Mouse (Mus musculus) megakaryocyte, embryonic 14.5 days (primary cell): ENCODE measurements at regions not wholly inside any gene's neighbourhood (a gene's known extent, or its start where the extent isn't known, plus 50 kb on each side); places are given as distances from the start of the nearest gene placed in this dataset.

ENCODE experiments used
- FLI1 ChIP-seq: IDR thresholded peaks from 2 replicates; pipeline ENCODE4 v1.6.1; 2012; ENCODE audit warnings: low read length, inconsistent platforms, mixed read lengths
- GATA1 ChIP-seq: IDR thresholded peaks from 3 replicates; pipeline ENCODE4 v1.6.1; 2012; ENCODE audit warnings: mixed read lengths, low read length, inconsistent platforms, borderline replicate concordance

DNA sequence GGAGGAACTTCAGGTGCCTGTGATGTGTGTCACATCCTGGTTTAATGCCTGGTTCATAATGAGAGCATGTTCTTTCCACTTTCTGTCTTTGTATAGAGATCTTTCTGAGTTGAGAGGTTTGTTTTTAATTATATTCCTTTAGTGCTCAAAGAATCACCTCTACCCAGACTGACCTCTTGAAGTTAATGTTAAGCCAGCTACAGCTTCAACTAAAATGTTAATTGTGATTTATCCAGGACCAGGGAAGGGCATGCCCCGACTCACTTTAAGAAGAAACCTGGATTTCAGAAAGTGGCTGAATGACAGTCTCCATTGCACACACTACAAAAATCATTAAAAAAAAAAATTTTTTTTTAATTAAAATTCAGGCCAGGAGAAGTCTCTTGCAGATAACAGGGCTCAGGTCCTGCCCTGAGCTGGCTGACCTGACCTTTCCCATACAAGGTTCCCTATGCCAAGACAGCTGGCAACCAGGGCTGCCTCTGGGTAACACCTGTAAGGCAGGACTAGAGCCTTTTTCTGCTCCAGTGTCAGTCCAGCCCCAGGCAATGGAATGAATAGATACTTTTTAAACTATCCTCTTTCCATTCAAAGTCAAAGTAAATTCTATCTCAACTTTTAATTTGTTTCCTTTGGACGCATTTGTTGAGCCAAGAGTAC, 54.7 kb upstream of the Tln2 start:
- no peak for TF ChIP-seq FLI1
- no peak for TF ChIP-seq GATA1
